ENCODE assay signal across 8 mouse cellular contexts in the genomic region with DNA sequence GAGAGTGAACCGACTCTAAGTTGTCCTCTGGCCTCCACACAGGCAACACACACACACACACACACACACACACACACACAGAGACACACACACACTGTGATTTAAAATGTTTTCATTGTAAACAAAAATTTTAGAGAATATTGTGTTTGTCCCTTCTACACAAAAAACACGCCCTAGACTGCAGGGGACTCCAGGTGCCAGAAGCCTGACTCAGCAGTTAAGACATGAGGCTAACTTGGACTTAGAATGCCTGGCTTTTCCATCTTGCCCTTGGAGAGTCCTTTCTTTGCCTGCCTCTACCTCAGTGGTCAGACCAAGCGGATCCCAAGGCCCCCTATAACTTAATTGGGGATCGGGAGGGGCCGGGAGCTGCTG. TPM values are rescaled to one million over a fixed set of nuclear protein-coding genes. Genes with fewer than 3 reads are reported as not detected.
DNase-seq lines count a peak whose midpoint lies in the region; ATAC-seq and TF ChIP-seq lines count a peak whose summit lies in the region.

No protein-coding gene starts in this region.

- peak overlapping the region; percentile 89 for H3K4me3 ChIP-seq in heart, embryonic 10.5 days
- H3K4me3 ChIP-seq in CH12.LX (replicated peaks in 1 of 3; ENCODE audit: low read depth in 2 of 3, low read length in 2 of 3, poor library complexity in 1 of 3) = peak overlapping the region in 1 of 3 experiments; percentile 70
- peak overlapping the region; percentile 79 for H3K4me3 ChIP-seq in embryonic facial prominence, embryonic 13.5 days
- peak overlapping the region; percentile 72 for H3K4me3 ChIP-seq in intestine, embryonic 15.5 days (replicated peaks)
- peak overlapping the region; percentile 86 for H3K4me3 ChIP-seq in midbrain, postnatal 0 days (ENCODE audit: low read depth, low read length)

- in situ Hi-C loops in CH12.LX (cut with MboI; ENCODE audit: low pct_ligation_motif_present, low pct_unique_long_range_greater_than_20kb, low sequenced_read_pairs) = no loop called here

- H3K9ac ChIP-seq in CH12.LX (ENCODE audit: insufficient read depth, low read depth) = peak overlapping the region; percentile 36
- peak overlapping the region; percentile 91 for H3K9ac ChIP-seq in embryonic facial prominence, embryonic 13.5 days
- peak overlapping the region; percentile 73 for H3K9ac ChIP-seq in intestine, embryonic 15.5 days
- peak overlapping the region; percentile 88 for H3K9ac ChIP-seq in midbrain, postnatal 0 days (replicated peaks; ENCODE audit: low read length, poor library complexity, severe bottlenecking)

- H3K9me3 ChIP-seq in heart, embryonic 10.5 days = no peaks in the 10 kb centered on the region
- H3K9me3 ChIP-seq in CH12.LX (replicated peaks; ENCODE audit: low read length) = no peaks in the 10 kb centered on the region
- H3K9me3 ChIP-seq in embryonic facial prominence, embryonic 13.5 days = no peaks in the 10 kb centered on the region
- no peaks in the 10 kb centered on the region for H3K9me3 ChIP-seq in intestine, embryonic 15.5 days
- no peaks in the 10 kb centered on the region for H3K9me3 ChIP-seq in midbrain, postnatal 0 days (ENCODE audit: low read length)

- no peak for TF ChIP-seq RAD21 in CH12.LX (IDR thresholded peaks at IDR 0.05; ENCODE audit: low read depth, low read length)

- H3K4me1 ChIP-seq in heart, embryonic 10.5 days = peaks cover 14% of the 10 kb centered on the region
- no peaks in the 10 kb centered on the region; a peak in 1 of 4 replicates for H3K4me1 ChIP-seq in CH12.LX (ENCODE audit: control insufficient read depth in 1 of 2, insufficient read depth in 2 of 2)
- H3K4me1 ChIP-seq in embryonic facial prominence, embryonic 13.5 days = peaks cover 18% of the 10 kb centered on the region
- H3K4me1 ChIP-seq in intestine, embryonic 15.5 days (replicated peaks) = 0 out of 2 replicates have a peak, but pooled peaks cover 8% of the 10 kb centered on the region
- peaks cover 10% of the 10 kb centered on the region; the same call in 1 of the 2 replicates for H3K4me1 ChIP-seq in midbrain, postnatal 0 days (ENCODE audit: insufficient read depth, low read length)

- no peaks in the 10 kb centered on the region for H3K79me2 ChIP-seq in CH12.LX (replicated peaks; ENCODE audit: control insufficient read depth, extremely low read depth, insufficient read depth, poor library complexity, severe bottlenecking)

- no peak for TF ChIP-seq CTCF in CH12.LX (conservative IDR thresholded peaks at IDR 0.05 in 1 of 2, IDR thresholded peaks at IDR 0.05 in 1 of 2; ENCODE audit: low read depth in 2 of 2, low read length in 2 of 2)
- TF ChIP-seq CTCF in midbrain, postnatal 0 days (IDR thresholded peaks at IDR 0.05) = no peak

- 6% methylated on average over 5 of the region's 5 CpGs for WGBS in heart, embryonic 10.5 days
- 8% methylated on average over 5 of the region's 5 CpGs for WGBS in embryonic facial prominence, embryonic 13.5 days
- WGBS in intestine, embryonic 15.5 days = 7% methylated on average over 5 of the region's 5 CpGs
- 4% methylated on average over 5 of the region's 5 CpGs for WGBS in midbrain, postnatal 0 days

- dilution Hi-C loops in CH12.LX (cut with MboI; ENCODE audit: extremely low pct_ligation_motif_present, extremely low pct_unique_long_range_greater_than_20kb, low sequenced_read_pairs) = no loop called here

- peak overlapping the region; percentile 94 for H3K27ac ChIP-seq in heart, embryonic 10.5 days
- no peak overlapping the region for H3K27ac ChIP-seq in CH12.LX (ENCODE audit: insufficient read depth, low read depth)
- H3K27ac ChIP-seq in embryonic facial prominence, embryonic 13.5 days = peak overlapping the region; percentile 82; the same call in 1 of the 2 replicates
- H3K27ac ChIP-seq in intestine, embryonic 15.5 days = no peak overlapping the region
- peak overlapping the region; percentile 88 for H3K27ac ChIP-seq in midbrain, postnatal 0 days (ENCODE audit: low read depth, low read length)

- no peak for TF ChIP-seq POLR2A in CH12.LX (IDR thresholded peaks at IDR 0.05; ENCODE audit: low read depth, low read length)

- H3K4me2 ChIP-seq in CH12.LX (ENCODE audit: insufficient read depth, low read depth, poor library complexity, severe bottlenecking) = peak overlapping the region; percentile 90
- H3K4me2 ChIP-seq in embryonic facial prominence, embryonic 13.5 days = peak overlapping the region; percentile 87
- peak overlapping the region; percentile 99 for H3K4me2 ChIP-seq in intestine, embryonic 15.5 days (replicated peaks)
- peak overlapping the region; percentile 82 for H3K4me2 ChIP-seq in midbrain, postnatal 0 days (ENCODE audit: low read depth, low read length, poor library complexity, severe bottlenecking)

- no peaks in the 10 kb centered on the region for H3K36me3 ChIP-seq in heart, embryonic 10.5 days
- H3K36me3 ChIP-seq in CH12.LX (replicated peaks in 1 of 2; ENCODE audit: control insufficient read depth in 1 of 2, insufficient read depth in 1 of 2, low read length in 1 of 2) = no peaks in the 10 kb centered on the region
- no peaks in the 10 kb centered on the region for H3K36me3 ChIP-seq in embryonic facial prominence, embryonic 13.5 days
- no peaks in the 10 kb centered on the region for H3K36me3 ChIP-seq in intestine, embryonic 15.5 days
- H3K36me3 ChIP-seq in midbrain, postnatal 0 days (ENCODE audit: insufficient read depth, low read length) = no peaks in the 10 kb centered on the region

- intact Hi-C loops in heart, postnatal 36 days (cut with DNase I) = no loop called here

- DNase-seq in heart, embryonic 10.5 days (ENCODE audit: low spot score) = no peak
- DNase-seq in heart, postnatal 36 days = no peak
- DNase-seq in CH12.LX (ENCODE audit: extremely low read depth) = no peak
- DNase-seq in midbrain, postnatal 0 days (ENCODE audit: low spot score) = peak; percentile 36
- DNase-seq in spleen, adult 12 weeks (ENCODE audit: low spot score) = no peak
- DNase-seq in cerebellum, adult 11 months = no peak

- peaks cover 18% of the 10 kb centered on the region for H3K27me3 ChIP-seq in heart, embryonic 10.5 days (ENCODE audit: insufficient read depth, poor library complexity, severe bottlenecking)
- H3K27me3 ChIP-seq in CH12.LX (replicated peaks) = no peaks in the 10 kb centered on the region
- peaks cover 27% of the 10 kb centered on the region for H3K27me3 ChIP-seq in embryonic facial prominence, embryonic 13.5 days
- H3K27me3 ChIP-seq in intestine, embryonic 15.5 days (replicated peaks) = peaks cover 9% of the 10 kb centered on the region
- H3K27me3 ChIP-seq in midbrain, postnatal 0 days (ENCODE audit: insufficient read depth, low read length) = no peaks in the 10 kb centered on the region

- no peak for TF ChIP-seq EP300 in CH12.LX (IDR thresholded peaks at IDR 0.05; ENCODE audit: low read length)

- ATAC-seq in embryonic facial prominence, embryonic 13.5 days (ENCODE audit: insufficient number of reproducible peaks, insufficient read depth, low FRiP score, low TSS enrichment, low read depth) = no peak
- peak; percentile 69 for ATAC-seq in intestine, embryonic 15.5 days
- peak; percentile 14; the same call in 1 of the 2 replicates for ATAC-seq in midbrain, postnatal 0 days (ENCODE audit: low FRiP score)

TF ChIP-seq in CH12.LX, 34 proteins besides CTCF, POLR2A, EP300 and RAD21:
- TF ChIP-seq MAFK (IDR thresholded peaks at IDR 0.05; ENCODE audit: insufficient replicate concordance, low read length) (peak; percentile 80), RCOR1 (conservative IDR thresholded peaks at IDR 0.05; ENCODE audit: low read depth, low read length) (no peak), ZMIZ1 (IDR thresholded peaks at IDR 0.05; ENCODE audit: low read depth, low read length) (no peak)

RNA-seq across cellular contexts. Expression of gene Epdr1, which starts 0.9 kb away (rescaled TPM):
- polyA plus RNA-seq in heart, embryonic 10.5 days (2016; fragmentation: Nextera tagmentation; extraction: Ambion mirVana) = 21.0 and 33.2 TPM in 2 replicates
- total RNA-seq in heart, postnatal 36 days (2021) = 10 to 100 TPM; 18.1 to 20.4 TPM
- total RNA-seq in CH12.LX (2012; rRNA removed) (0.25 and 0.81 TPM in 2 replicates), CH12.LX (2014; rRNA removed) (not detected in 2 replicates)
- not detected in 2 replicates for polyA plus RNA-seq in CH12.LX (2012; ENCODE audit: insufficient read length, low read depth)
- 42.5 and 46.3 TPM in 2 replicates for polyA plus RNA-seq in embryonic facial prominence, embryonic 13.5 days (2015; fragmentation: Nextera tagmentation; extraction: Ambion mirVana)
- polyA plus RNA-seq in intestine, embryonic 15.5 days (2015; fragmentation: Nextera tagmentation; extraction: Ambion mirVana) = 17.4 and 18.2 TPM in 2 replicates
- 29.1 and 31.6 TPM in 2 replicates for total RNA-seq in midbrain, postnatal 0 days (2014; rRNA removed)
- polyA plus RNA-seq in midbrain, postnatal 0 days (2015; fragmentation: Nextera tagmentation; extraction: Ambion mirVana) = 32.9 and 33.5 TPM in 2 replicates

RNA-seq across cellular contexts. Expression of gene Sfrp4, which starts 4.1 kb away (rescaled TPM):
- 0.48 and 0.58 TPM in 2 replicates for polyA plus RNA-seq in heart, embryonic 10.5 days (2016; fragmentation: Nextera tagmentation; extraction: Ambion mirVana)
- under 1 TPM; 0.16 to 0.58 TPM for total RNA-seq in heart, postnatal 36 days (2021)
- total RNA-seq in CH12.LX (2012; rRNA removed) (not detected in 2 replicates), CH12.LX (2014; rRNA removed) (not detected in 2 replicates)
- polyA plus RNA-seq in CH12.LX (2012; ENCODE audit: insufficient read length, low read depth) = not detected in 2 replicates
- polyA plus RNA-seq in embryonic facial prominence, embryonic 13.5 days (2015; fragmentation: Nextera tagmentation; extraction: Ambion mirVana) = 15.8 and 34.0 TPM in 2 replicates
- 0.47 and 1.8 TPM in 2 replicates for polyA plus RNA-seq in intestine, embryonic 15.5 days (2015; fragmentation: Nextera tagmentation; extraction: Ambion mirVana)
- 1.6 and 6.5 TPM in 2 replicates for total RNA-seq in midbrain, postnatal 0 days (2014; rRNA removed)
- polyA plus RNA-seq in midbrain, postnatal 0 days (2015; fragmentation: Nextera tagmentation; extraction: Ambion mirVana) = 2.7 and 3.5 TPM in 2 replicates

Comparison
In these comparisons a context has a peak if more than half of its experiments do, and no peak if none do; other contexts are left out.
1. H3K27ac ChIP-seq: peak in heart, embryonic 10.5 days (single experiment), embryonic facial prominence, embryonic 13.5 days (single experiment) and midbrain, postnatal 0 days (single experiment); none in CH12.LX (single experiment) and intestine, embryonic 15.5 days (single experiment).
2. H3K9ac ChIP-seq: peak in every context shown above with its lines; median percentile 91 in embryonic facial prominence, embryonic 13.5 days; 88 in midbrain, postnatal 0 days; 73 in intestine, embryonic 15.5 days; 36 in CH12.LX.
3. RNA of gene Epdr1, which starts 0.9 kb away (polyA plus RNA-seq): 42.5 to 46.3 TPM in embryonic facial prominence, embryonic 13.5 days, 32.9 to 33.5 TPM in midbrain, postnatal 0 days, 21.0 to 33.2 TPM in heart, embryonic 10.5 days and 17.4 to 18.2 TPM in intestine, embryonic 15.5 days; not detected in CH12.LX; every median in the first group is over 10 times any median in the second.
4. Peak in every context shown above with its lines, with median percentiles within 50 percentile points of each other: H3K4me2 ChIP-seq.